Mouse (Mus musculus) heart, postnatal 0 days (tissue): Measurements from ENCODE around the gene Obsl1. TPM values are rescaled to one million over a fixed set of nuclear protein-coding genes. Genes with fewer than 3 reads are reported as not detected.
A peak's percentile ranks its signal among the peaks of the same experiment; 100 is the strongest.

Source experiments
- ATAC-seq: fragments of 200-750 bp; cut with Nextera tagmentation; 2 replicates; pipeline ENCODE4 v1.8.0; 2017; ENCODE audit warnings: low read depth, moderate number of reproducible peaks, moderate library complexity; ENCODE audit not compliant: insufficient read depth
- DNase-seq: peaks from one replicate; pipeline ENCODE4 v3.0.0-alpha.2; 2016; ENCODE audit warnings: low spot score
- H3K27ac ChIP-seq: fragments of 300-500 bp; sonication (generic); 2 replicates; pipeline ENCODE4 v1.5.1; 2014; ENCODE audit warnings: low read depth, mild to moderate bottlenecking
- H3K27me3 ChIP-seq: fragments of 300-500 bp; sonication (generic); 2 replicates; pipeline ENCODE4 v1.6.1; 2014; ENCODE audit warnings: low read length, mixed read lengths; ENCODE audit not compliant: control insufficient read depth, insufficient read depth
- H3K36me3 ChIP-seq: fragments of 300-500 bp; sonication (generic); replicated peaks from 2 replicates; pipeline ENCODE4 v1.6.1; 2014; ENCODE audit warnings: low read length, mixed read lengths; ENCODE audit not compliant: control insufficient read depth, insufficient read depth
- H3K4me1 ChIP-seq: fragments of 300-500 bp; sonication (generic); 2 replicates; pipeline ENCODE4 v1.6.1; 2014; ENCODE audit warnings: antibody characterized with exemption; ENCODE audit not compliant: control insufficient read depth, insufficient read depth
- H3K4me2 ChIP-seq: fragments of 300-500 bp; sonication (generic); 2 replicates; pipeline ENCODE4 v1.6.1; 2014; ENCODE audit warnings: low read depth, mild to moderate bottlenecking, low read length, moderate library complexity
- H3K4me3 ChIP-seq: fragments of 300-500 bp; sonication (generic); 2 replicates; pipeline ENCODE4 v1.5.1; 2014; ENCODE audit warnings: low read depth, low read length
- H3K9ac ChIP-seq: fragments of 300-500 bp; sonication (generic); replicated peaks from 2 replicates; pipeline ENCODE4 v1.6.1; 2014; ENCODE audit warnings: low read depth, low read length, mixed read lengths
- H3K9me3 ChIP-seq: fragments of 300-500 bp; sonication (generic); replicated peaks from 2 replicates; pipeline ENCODE4 v1.6.1; 2016; ENCODE audit warnings: low read length; ENCODE audit not compliant: control insufficient read depth
- CTCF ChIP-seq: IDR thresholded peaks from 2 replicates; pipeline ENCODE4 v1.5.1; 2016; ENCODE audit warnings: antibody characterized with exemption, control low read depth, low read depth
- EP300 ChIP-seq: IDR thresholded peaks from 2 replicates; pipeline ENCODE4 v1.6.1; 2016; ENCODE audit warnings: antibody characterized with exemption, low read depth
- WGBS: fragments of 180-500 bp; shearing (Covaris S2); extraction: QIAGEN DNeasy Blood & Tissue Kit; methylation state at CpG from one replicate; pipeline ENCODE4 v1.1.7; 2014; 5-methylcytosine and 5-hydroxymethylcytosine counted together
- polyA plus RNA-seq: library from polyadenylated mRNA; unstranded; fragments of >200 nt; fragmentation: Nextera tagmentation; extraction: Ambion mirVana; gene quantifications from 2 replicates; pipeline ENCODE4 v1.2.1, GENCODE M21; 2015
- total RNA-seq: library from RNA; depleted of rRNA; stranded (reverse); fragments of >200 nt; gene quantifications from 2 replicates; pipeline ENCODE4 v1.2.3, GENCODE M21; 2014; ENCODE audit warnings: low replicate concordance

Obsl1 gene
- total and polyA plus RNA-seq, 2 experiments from 2014 or later, result 45.8 to 293 TPM

GRCm38 (mm10) chr1:75445751-75446611 lies 60.3 kb downstream of the Obsl1 start:
- ATAC-seq (peak; percentile 58), DNase-seq (peak; percentile 66)
- H3K9me3 ChIP-seq, result no peaks in the 10 kb centered on the region
- H3K27ac ChIP-seq, result no peak overlapping the region
- peaks cover 22% of the 10 kb centered on the region for H3K4me1 ChIP-seq
- H3K36me3 ChIP-seq, result peaks cover 8% of the 10 kb centered on the region; the same call in 1 of the 2 replicates
- H3K4me2 ChIP-seq, result peak overlapping the region; percentile 51
- H3K27me3 ChIP-seq, result peaks cover 54% of the 10 kb centered on the region
- H3K4me3 ChIP-seq, result peak overlapping the region; percentile 24; the same call in 1 of the 2 replicates
- no peak overlapping the region for H3K9ac ChIP-seq
- WGBS, result 1% methylated on average over 22 of the region's 22 CpGs
- no peak for TF ChIP-seq EP300
- TF ChIP-seq CTCF, result peak; percentile 87

DNA sequence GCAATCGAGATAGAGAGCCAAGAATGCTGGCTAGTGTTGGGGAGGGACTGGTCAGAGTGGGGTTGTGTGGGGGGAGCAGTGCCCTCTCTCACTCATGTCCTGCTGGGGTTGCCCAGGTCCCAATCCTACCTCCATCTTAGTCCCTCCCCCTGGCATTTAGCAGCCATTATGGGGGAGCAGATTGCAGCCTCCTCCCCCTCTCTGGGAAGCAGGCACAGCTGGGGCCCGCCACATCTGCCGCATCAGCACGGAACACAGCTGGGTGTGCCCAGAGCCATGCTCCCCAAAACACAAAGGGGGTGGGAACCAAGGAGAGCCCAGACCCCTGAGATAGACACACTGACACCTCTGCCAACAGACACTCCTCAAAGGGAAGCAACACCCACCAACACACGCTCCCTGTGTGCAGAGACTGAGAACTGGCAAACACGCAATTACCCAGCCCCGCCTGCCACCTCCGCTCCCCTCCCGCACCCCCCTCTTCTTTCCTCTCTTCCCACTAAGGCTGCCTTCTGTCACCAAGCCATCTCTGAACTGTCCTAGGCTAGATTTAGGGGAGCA lies 61.0 kb downstream of the Obsl1 start:
- Histone ChIP-seq H3K27me3 (peaks cover 46% of the 10 kb centered on the region), H3K4me3 (no peak overlapping the region), H3K9ac (no peak overlapping the region), H3K4me1 (peaks cover 22% of the 10 kb centered on the region), H3K9me3 (no peaks in the 10 kb centered on the region), H3K36me3 (peaks cover 8% of the 10 kb centered on the region; the same call in 1 of the 2 replicates), H3K27ac (no peak overlapping the region), H3K4me2 (no peak overlapping the region)
- ATAC-seq (no peak), DNase-seq (no peak)
- TF ChIP-seq CTCF (no peak), EP300 (no peak)
- WGBS, result 14% methylated on average over 9 of the region's 9 CpGs

- no peak overlapping the region for H3K4me3 ChIP-seq
Observed at GRCm38 (mm10) chr1:75444208-75444607, 62.0 kb downstream of the Obsl1 start.

DNA sequence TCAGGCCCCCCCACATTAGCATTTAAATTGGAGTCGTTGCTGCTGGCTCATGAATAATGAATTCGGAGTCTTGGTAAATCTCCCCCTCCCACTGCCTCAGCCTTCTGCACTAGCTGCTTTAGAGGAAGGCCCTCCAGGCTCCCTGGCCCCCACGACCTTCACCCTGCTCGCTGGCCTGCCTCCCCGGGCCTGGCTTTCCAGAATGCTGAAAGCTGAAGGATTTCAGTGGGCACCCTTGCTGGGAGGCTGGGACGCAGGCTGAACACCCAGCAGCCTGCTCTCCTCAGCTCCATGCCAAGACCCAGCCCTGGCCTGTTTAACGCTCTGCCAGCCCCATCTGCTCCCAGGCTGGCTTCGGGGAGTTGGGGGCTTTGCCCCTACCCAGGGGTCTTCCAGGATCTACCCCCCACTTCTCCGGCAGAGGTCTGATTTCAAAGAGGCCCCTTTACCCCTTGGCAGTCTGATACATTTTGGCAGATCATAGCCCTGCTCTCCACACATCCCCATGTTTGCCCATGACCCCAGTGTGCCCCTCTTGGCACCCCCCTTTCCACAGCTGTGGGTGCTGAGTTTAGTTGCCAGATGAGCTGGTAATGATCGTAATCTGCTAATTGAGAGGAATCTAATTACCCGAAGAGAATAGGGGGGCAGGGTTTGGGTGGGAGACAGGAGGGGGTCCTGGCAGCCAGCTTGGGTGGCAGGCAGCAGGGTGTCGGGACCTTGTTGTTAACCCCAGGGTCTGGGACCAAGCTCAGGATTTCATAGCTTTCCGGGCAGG lies 62.8 kb downstream of the Obsl1 start:
- Histone ChIP-seq H3K4me1 (peaks cover 22% of the 10 kb centered on the region), H3K4me2 (no peak overlapping the region), H3K9me3 (no peaks in the 10 kb centered on the region), H3K9ac (no peak overlapping the region), H3K4me3 (no peak overlapping the region), H3K27ac (no peak overlapping the region), H3K36me3 (peaks cover 8% of the 10 kb centered on the region; the same call in 1 of the 2 replicates), H3K27me3 (peaks cover 28% of the 10 kb centered on the region)
- TF ChIP-seq EP300, result no peak
- no peak for TF ChIP-seq CTCF
- WGBS, result 56% methylated on average over 13 of the region's 13 CpGs
- DNase-seq, result no peak
- no peak for ATAC-seq

More at GRCm38 (mm10) chr1:75444208-75444607, 62.0 kb downstream of the Obsl1 start:
- ATAC-seq (no peak), DNase-seq (no peak)
- WGBS, result 58% methylated on average over 3 of the region's 3 CpGs
- Histone ChIP-seq H3K27me3 (peaks cover 36% of the 10 kb centered on the region), H3K27ac (no peak overlapping the region), H3K4me2 (no peak overlapping the region), H3K36me3 (peaks cover 8% of the 10 kb centered on the region; the same call in 1 of the 2 replicates), H3K9ac (no peak overlapping the region), H3K4me1 (peaks cover 22% of the 10 kb centered on the region), H3K9me3 (no peaks in the 10 kb centered on the region)
- TF ChIP-seq EP300, result no peak
- TF ChIP-seq CTCF, result no peak

GRCm38 (mm10) chr1:75442811-75443210 lies 63.4 kb downstream of the Obsl1 start:
- DNase-seq (no peak), ATAC-seq (no peak)
- H3K27me3 ChIP-seq, result peaks cover 23% of the 10 kb centered on the region
- peaks cover 17% of the 10 kb centered on the region for H3K4me1 ChIP-seq
- H3K9me3 ChIP-seq, result no peaks in the 10 kb centered on the region
- no peak overlapping the region for H3K4me2 ChIP-seq
- WGBS, result 72% methylated on average over 8 of the region's 8 CpGs
- H3K9ac ChIP-seq, result no peak overlapping the region
- peaks cover 8% of the 10 kb centered on the region; the same call in 1 of the 2 replicates for H3K36me3 ChIP-seq
- no peak overlapping the region for H3K4me3 ChIP-seq
- TF ChIP-seq EP300 (no peak), CTCF (no peak)
- H3K27ac ChIP-seq, result no peak overlapping the region
